Mouse (Mus musculus): ENCODE data around the gene Vmn1r132.
"Not testable (repeated sequence)": the region's sequence is repeated elsewhere in the genome, so short reads cannot be mapped to it uniquely, and the experiment has no call there.

The Vmn1r132 gene

DNA sequence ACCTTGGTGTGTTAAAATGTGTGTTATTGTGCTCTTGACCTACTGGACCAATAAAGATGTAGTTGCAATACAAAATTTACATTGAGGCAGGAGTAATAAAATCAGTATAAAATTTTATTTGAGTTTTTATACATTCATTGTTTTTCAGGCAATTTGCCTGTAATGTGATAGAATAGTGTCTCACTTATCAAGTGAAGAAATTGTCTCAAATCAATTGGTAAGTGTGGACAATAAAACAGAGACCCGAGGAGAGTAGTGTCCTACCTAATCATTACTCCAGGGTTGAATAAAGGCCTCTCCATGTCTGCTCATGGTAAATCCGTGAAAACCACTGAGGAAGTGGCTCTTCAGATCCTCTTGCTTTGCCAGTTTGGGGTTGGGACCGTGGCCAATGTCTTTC is at the start of gene Vmn1r132:
Vmn1r132 (plus strand) TSS at position 301 of the 400 bp plus-strand sequence.
- not testable (repeated sequence) for DNase-seq

All from cerebellum, adult 8-10 months (tissue).